10 mouse cellular contexts compared by ENCODE assay signal in genomic region chr7:66934062-66934461, GRCm38 (mm10).
A peak's percentile ranks its signal among the peaks of the same experiment; 100 is the strongest.
DNase-seq lines count a peak whose midpoint lies in the region; ATAC-seq lines count a peak whose summit lies in the region.
"Had no signal": no experiment of that assay in that cellular context is flagged by ENCODE, and none has a peak within 500 bp of the region (broad histone marks: within the 10 kb centered on the region; RNA-seq: fewer than 3 reads in every experiment).

No protein-coding gene starts in this region.

- DNase-seq in heart, adult 18-20 months: peak; percentile 38 to 48
- DNase-seq in heart, postnatal 25 days (ENCODE audit: low spot score): no peak
- peak; percentile 60 for DNase-seq in fibroblast of lung, adult 2 months (ENCODE audit: low read depth)
- peak; percentile 72 for DNase-seq in heart, postnatal 4 days
- peak; percentile 61 to 75 for DNase-seq in left cerebral cortex, postnatal 36 days (ENCODE audit: low spot score in 2 of 2)
- DNase-seq in kidney, postnatal 4 days: no peak
- DNase-seq in T-cell, adult 2 months (ENCODE audit: low spot score): no peak
- DNase-seq: cerebellum, adult 18-20 months; thymus, postnatal 36 days had no signal

- intact Hi-C loops in heart, postnatal 25 days (cut with DNase I): loop anchor here (5.0 kb wide), 1 partner anchor 92 kb away; no protein-coding TSS in a partner anchor
- intact Hi-C loops in left cerebral cortex, postnatal 36 days (cut with DNase I): loop anchor here (5.0 kb wide), 1 partner anchor 67 kb away; no protein-coding TSS in a partner anchor

- no peak for ATAC-seq in CD4-positive, CD25-positive, alpha-beta regulatory T cell, adult 4 months

Comparison
In these comparisons a context has a peak if more than half of its experiments do, and no peak if none do; other contexts are left out.
1. DNase-seq: peak in heart, adult 18-20 months (2 of 2), fibroblast of lung, adult 2 months (single experiment), heart, postnatal 4 days (single experiment) and left cerebral cortex, postnatal 36 days (2 of 2); none in heart, postnatal 25 days (single experiment), kidney, postnatal 4 days (0 of 2) and T-cell, adult 2 months (single experiment).